Mouse (Mus musculus) G1E (cell line): ENCODE data around the gene Rcsd1.

ENCODE experiments used
- CTCF ChIP-seq: IDR thresholded peaks from 2 replicates; pipeline ENCODE4 v1.5.1; 2012; ENCODE audit warnings: low read depth, low read length, inconsistent platforms, mixed read lengths
- GATA1 ChIP-seq: IDR thresholded peaks from 2 replicates; pipeline ENCODE4 v1.6.1; 2012; ENCODE audit warnings: borderline replicate concordance, low read length, inconsistent platforms, mixed read lengths
- TAL1 ChIP-seq: conservative IDR thresholded peaks from 2 replicates; pipeline ENCODE4 v1.6.1; 2012; ENCODE audit warnings: low read depth, low read length, inconsistent platforms, mixed read lengths

DNA sequence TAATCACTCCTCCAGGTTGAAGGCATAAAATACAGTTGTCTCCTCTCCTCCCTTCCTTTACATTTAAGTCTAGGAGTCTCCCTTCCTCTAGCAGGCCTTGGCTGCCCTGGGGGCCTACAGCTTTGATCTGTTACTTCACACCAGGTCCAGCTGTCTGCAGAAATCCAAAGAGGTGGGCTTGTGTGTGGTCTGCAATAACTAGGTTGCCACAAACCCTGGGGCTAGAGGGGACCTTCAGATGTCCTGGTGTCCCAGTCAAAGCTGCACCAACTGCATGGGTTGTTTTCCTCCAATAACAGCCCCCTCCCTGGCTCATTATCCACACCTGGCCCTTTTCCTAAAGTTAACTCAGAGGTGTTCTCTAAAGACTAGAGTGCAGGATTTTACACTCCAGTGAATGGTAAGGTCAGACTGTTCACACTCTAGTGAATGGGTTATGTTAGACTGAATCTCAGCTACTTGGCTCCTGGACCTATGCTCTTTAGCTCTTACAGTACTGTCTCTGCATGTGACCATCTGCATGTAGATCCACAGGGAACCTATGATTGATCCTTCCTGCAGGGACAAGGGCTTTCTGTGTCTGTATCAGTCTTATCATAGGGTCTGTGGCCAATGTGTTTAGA is 14.1 kb downstream of the Rcsd1 start:
- no peak for TF ChIP-seq CTCF
- TF ChIP-seq GATA1: no peak
- TF ChIP-seq TAL1: no peak
